9 mouse cellular contexts compared by ENCODE assay signal in the genomic region with DNA sequence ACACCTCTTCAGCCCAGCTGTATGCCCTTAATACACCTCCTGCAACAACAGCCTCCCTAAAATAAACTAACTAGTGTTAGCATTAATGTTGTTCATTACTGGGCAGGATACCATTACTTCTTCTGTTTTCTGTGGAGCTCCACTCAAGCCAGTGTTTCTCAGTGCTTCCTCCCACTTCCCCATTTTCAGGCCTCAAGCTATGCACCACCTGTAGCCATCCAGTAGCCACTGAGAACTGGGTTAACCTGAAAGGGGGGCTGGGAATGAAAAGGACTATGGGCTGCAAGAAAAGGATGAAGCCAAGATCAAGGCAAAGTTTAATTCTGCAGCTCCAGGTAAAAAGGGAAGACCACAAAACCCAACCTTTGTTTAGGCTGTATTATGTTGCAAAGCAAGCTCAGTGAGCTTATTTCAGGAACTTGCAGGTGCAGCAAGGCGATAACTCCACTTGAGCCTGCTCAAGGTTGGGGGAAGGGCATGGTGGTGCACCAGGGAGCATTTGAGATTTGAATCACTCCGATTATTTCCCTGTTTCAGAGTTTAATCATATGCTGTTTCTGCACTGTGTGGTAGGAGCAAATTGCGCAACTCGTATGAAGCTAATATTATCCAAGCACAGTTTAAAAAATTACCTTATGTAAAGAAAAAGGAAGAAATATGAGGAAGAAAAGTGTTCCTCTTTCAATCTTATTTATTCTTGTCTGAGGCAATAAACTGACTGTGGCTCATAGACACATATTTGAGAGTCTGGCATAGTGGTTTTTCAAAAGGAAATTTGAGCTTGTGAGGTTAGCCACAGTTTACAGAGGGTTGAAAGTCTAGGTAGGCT. TPM values are rescaled to one million over a fixed set of nuclear protein-coding genes. Genes with fewer than 3 reads are reported as not detected.
DNase-seq lines count a peak whose midpoint lies in the region; ATAC-seq and TF ChIP-seq lines count a peak whose summit lies in the region.
"Had no signal": no experiment of that assay in that cellular context is flagged by ENCODE, and none has a peak within 500 bp of the region (broad histone marks: within the 10 kb centered on the region; RNA-seq: fewer than 3 reads in every experiment).

No protein-coding gene starts in this region.

- H3K27me3 ChIP-seq in liver, embryonic 15.5 days: no peaks in the 10 kb centered on the region
- H3K27me3 ChIP-seq in spleen, adult 2 months (ENCODE audit: control insufficient read depth, insufficient read depth, low read length): no peaks in the 10 kb centered on the region

- TF ChIP-seq CTCF in spleen, adult 2 months (IDR thresholded peaks at IDR 0.05; ENCODE audit: extremely low read depth, insufficient read depth, insufficient read length, insufficient replicate concordance): no peak

- no peaks in the 10 kb centered on the region for H3K9me3 ChIP-seq in liver, embryonic 15.5 days (replicated peaks)

- H3K9ac ChIP-seq in liver, embryonic 15.5 days: no peak overlapping the region

- WGBS in liver, embryonic 15.5 days (ENCODE audit: insufficient replicate concordance): 25% methylated on average over 4 of the region's 4 CpGs
- 5% methylated on average over 4 of the region's 4 CpGs for WGBS in spleen, adult 2 months

- H3K4me3 ChIP-seq in liver, embryonic 15.5 days (replicated peaks): 0 out of 2 replicates have a peak overlapping the region, but pooled peaks have one; percentile 2
- H3K4me3 ChIP-seq in spleen, adult 2 months (ENCODE audit: extremely low read depth, insufficient read depth, insufficient read length): no peak overlapping the region

- H3K4me1 ChIP-seq in liver, embryonic 15.5 days (replicated peaks): no peaks in the 10 kb centered on the region
- peaks cover 4% of the 10 kb centered on the region; the same call in 1 of the 2 replicates for H3K4me1 ChIP-seq in spleen, adult 2 months (ENCODE audit: control insufficient read depth, insufficient read depth, insufficient read length)

- H3K36me3 ChIP-seq in liver, embryonic 15.5 days (replicated peaks): no peaks in the 10 kb centered on the region
- H3K36me3 ChIP-seq in spleen, adult 2 months (ENCODE audit: control insufficient read depth, insufficient read depth, low read length): no peaks in the 10 kb centered on the region

- peak; percentile 89 to 90 for ATAC-seq in hematopoietic stem cell, adult 5-6 weeks (replicated peaks in 1 of 2; ENCODE audit: insufficient read depth in 1 of 2, low FRiP score in 2 of 2, low TSS enrichment in 1 of 2, low read depth in 1 of 2, poor library complexity in 2 of 2, severe bottlenecking in 2 of 2)
- peak; percentile 71 for ATAC-seq in liver, embryonic 15.5 days (ENCODE audit: insufficient read depth)

- no peak for TF ChIP-seq POLR2A in spleen, adult 2 months (IDR thresholded peaks at IDR 0.05; ENCODE audit: low read depth, low read length)

- H3K4me2 ChIP-seq in liver, embryonic 15.5 days: 0 out of 2 replicates have a peak overlapping the region, but pooled peaks have one; percentile 11

- peak overlapping the region; percentile 31 for H3K27ac ChIP-seq in liver, embryonic 15.5 days (replicated peaks)
- H3K27ac ChIP-seq in spleen, adult 2 months (ENCODE audit: insufficient read depth, low read length): peak overlapping the region; percentile 75

- peak; percentile 90 for DNase-seq in heart, adult 11 months
- DNase-seq in heart, postnatal 10 days: no peak
- DNase-seq in spleen, adult 2 months (ENCODE audit: low read depth in 1 of 2, low spot score in 2 of 2): peak; percentile 18 to 27
- DNase-seq in cerebellum, adult 8-10 months: no peak
- no peak for DNase-seq in cerebellum, adult 9-10 months
- no peak for DNase-seq in left cerebral cortex, adult 9 months (ENCODE audit: low spot score in 2 of 2)
- DNase-seq: cerebellum, postnatal 10 days had no signal

- intact Hi-C loops in heart, postnatal 10 days (cut with DNase I): no loop called here

RNA-seq across cellular contexts. Expression of a gene that starts 7.2 kb away (rescaled TPM):
- total RNA-seq in heart, postnatal 10 days (2021): under 1 TPM; 0.19 to 0.74 TPM
- 85.2 and 94.1 TPM in 2 replicates for total RNA-seq in hematopoietic stem cell, adult 5-6 weeks (2017)
- 13.6 and 14.5 TPM in 2 replicates for polyA plus RNA-seq in liver, embryonic 15.5 days (2015; fragmentation: Nextera tagmentation; extraction: Ambion mirVana)
- polyA plus RNA-seq in spleen, adult 2 months (2012; rRNA removed): 5.3 and 6.8 TPM in 2 replicates

RNA-seq across cellular contexts. Expression of a gene that starts 18.1 kb away (rescaled TPM):
- total RNA-seq in heart, postnatal 10 days (2021): not detected
- not detected in 2 replicates for total RNA-seq in hematopoietic stem cell, adult 5-6 weeks (2017)
- polyA plus RNA-seq in liver, embryonic 15.5 days (2015; fragmentation: Nextera tagmentation; extraction: Ambion mirVana): not detected in 2 replicates
- not detected in 2 replicates for polyA plus RNA-seq in spleen, adult 2 months (2012; rRNA removed)

RNA-seq across cellular contexts. Expression of a gene that starts 35.9 kb away (rescaled TPM):
- not detected for total RNA-seq in heart, postnatal 10 days (2021)
- total RNA-seq in hematopoietic stem cell, adult 5-6 weeks (2017): 0.25 TPM in 1 of 2 replicates, not detected in the other
- polyA plus RNA-seq in liver, embryonic 15.5 days (2015; fragmentation: Nextera tagmentation; extraction: Ambion mirVana): 0.06 and 0.08 TPM in 2 replicates
- polyA plus RNA-seq in spleen, adult 2 months (2012; rRNA removed): 0.11 TPM in 1 of 2 replicates, not detected in the other

RNA-seq across cellular contexts. Expression of a gene that starts 47.4 kb away (rescaled TPM):
- total RNA-seq in heart, postnatal 10 days (2021): 1 to 10 TPM in 1 of 2 experiments, under 1 TPM in 1; 0.97 to 1.4 TPM
- 1.6 and 6.3 TPM in 2 replicates for total RNA-seq in hematopoietic stem cell, adult 5-6 weeks (2017)
- polyA plus RNA-seq in liver, embryonic 15.5 days (2015; fragmentation: Nextera tagmentation; extraction: Ambion mirVana): 23.6 and 27.2 TPM in 2 replicates
- polyA plus RNA-seq in spleen, adult 2 months (2012; rRNA removed): 5.5 and 9.6 TPM in 2 replicates

RNA-seq across cellular contexts. Expression of a gene that starts 58.9 kb away (rescaled TPM):
- under 1 TPM; 0.19 to 0.47 TPM for total RNA-seq in heart, postnatal 10 days (2021)
- total RNA-seq in hematopoietic stem cell, adult 5-6 weeks (2017): 0.50 and 1.0 TPM in 2 replicates
- polyA plus RNA-seq in liver, embryonic 15.5 days (2015; fragmentation: Nextera tagmentation; extraction: Ambion mirVana): 0.22 and 0.25 TPM in 2 replicates
- polyA plus RNA-seq in spleen, adult 2 months (2012; rRNA removed): 5.4 and 8.7 TPM in 2 replicates

Comparison
In these comparisons a context has a peak if more than half of its experiments do, and no peak if none do; other contexts are left out.
1. DNase-seq: peak in heart, adult 11 months (single experiment) and spleen, adult 2 months (2 of 2); none in heart, postnatal 10 days (0 of 2), cerebellum, adult 8-10 months (single experiment), cerebellum, adult 9-10 months (single experiment) and left cerebral cortex, adult 9 months (0 of 2).
2. RNA of a gene that starts 7.2 kb away (total RNA-seq): 85.2 to 94.1 TPM in hematopoietic stem cell, adult 5-6 weeks; 0.19 to 0.74 TPM in heart, postnatal 10 days; every median in the first group is over 10 times any median in the second.